Mouse (Mus musculus) liver, postnatal 0 days (tissue): ENCODE results near the gene Tmprss7.

Experiments
- CTCF ChIP-seq: sonication (generic); IDR thresholded peaks from 2 replicates; pipeline ENCODE4 v1.5.1; 2016; ENCODE audit warnings: antibody characterized with exemption, low read depth
- EP300 ChIP-seq: IDR thresholded peaks from 2 replicates; pipeline ENCODE4 v1.6.1; 2016; ENCODE audit warnings: antibody characterized with exemption, low read depth, mild to moderate bottlenecking

DNA sequence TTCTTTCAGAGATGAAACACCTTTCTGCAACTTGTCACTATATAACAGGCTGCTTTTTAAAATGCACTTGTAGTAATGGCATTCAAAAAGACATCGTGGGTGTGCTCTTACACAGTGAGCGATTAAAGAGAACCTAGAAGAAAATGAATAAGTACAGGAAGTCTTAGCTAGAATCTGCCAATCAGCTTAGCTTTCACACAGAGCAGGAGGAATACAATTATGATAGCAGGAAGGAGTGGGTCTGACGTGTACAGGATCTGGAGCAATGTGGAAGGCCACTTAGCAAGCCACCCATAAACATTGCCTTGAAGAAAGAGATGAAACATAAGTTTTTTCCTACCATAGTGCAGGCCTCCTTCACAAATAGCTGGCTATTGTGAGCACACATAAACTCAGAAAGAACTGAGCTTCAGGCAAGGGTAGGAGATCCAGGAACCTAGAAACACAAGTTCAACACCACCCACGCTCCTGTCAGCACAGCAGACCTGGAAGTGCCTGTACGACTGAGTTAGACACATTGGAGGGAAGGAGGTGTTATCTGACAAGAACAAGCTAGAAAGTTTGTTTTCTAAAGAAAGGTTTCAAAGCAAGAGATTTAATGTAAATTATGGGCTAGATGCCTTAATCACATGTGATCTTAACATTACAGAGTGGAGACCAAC is 21.2 kb upstream of the Tmprss7 start:
- TF ChIP-seq CTCF (no peak), EP300 (no peak)
